Mouse (Mus musculus) spleen, embryonic (tissue): ENCODE results near the gene Gm20458.

ENCODE experiments used
- CTCF ChIA-PET: fragments of 350-600 bp; sonication (Branson Sonifier 250); formaldehyde crosslinking; loops from one replicate; lab custom pipeline; 2022; lab: Charles Lee

Gene Gm20458

DNA sequence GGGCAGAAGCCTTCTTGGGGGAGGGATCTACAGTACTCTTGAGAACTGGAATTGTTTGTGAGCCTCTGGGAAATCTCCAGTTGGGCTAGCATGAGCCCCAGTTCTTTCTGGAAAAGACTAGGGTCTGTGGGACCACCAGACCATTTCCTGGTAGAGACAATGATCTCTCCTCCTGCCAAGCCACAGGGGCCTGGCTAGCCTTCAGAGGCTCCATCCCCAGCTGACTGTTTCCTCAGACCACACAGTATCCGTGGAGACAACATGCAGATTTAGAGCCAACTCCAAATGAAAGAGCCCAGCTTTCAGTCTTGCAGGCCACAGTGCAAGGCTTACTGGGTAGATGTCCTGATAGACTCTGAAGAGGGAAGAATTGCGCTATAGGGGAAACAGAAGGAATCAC is 33.4 kb downstream of the Gm20458 start:
- CTCF ChIA-PET: no interaction called here

DNA sequence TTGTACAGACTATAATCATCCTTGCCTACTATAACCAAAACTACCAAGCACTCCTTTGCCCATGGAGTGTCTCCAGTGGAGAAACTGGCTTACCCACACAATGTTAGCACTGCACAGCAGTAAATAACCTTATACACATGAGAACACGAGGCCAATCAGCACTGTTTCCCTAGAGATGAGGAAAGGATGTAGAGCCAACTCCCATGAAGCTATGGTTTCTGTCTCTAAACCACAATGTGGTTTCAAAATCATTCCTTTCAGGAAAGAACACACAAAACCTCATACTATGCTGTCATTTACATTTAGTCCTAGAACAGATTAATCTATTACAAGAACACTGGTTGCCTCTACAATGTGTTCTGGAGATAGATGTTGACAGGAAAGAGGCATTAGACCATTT is 35.6 kb downstream of the Gm20458 start:
- CTCF ChIA-PET: interaction anchor here (0.6 kb wide), 1 partner anchor 104 kb away, joined by 6 read pairs; no protein-coding TSS in a partner anchor

DNA sequence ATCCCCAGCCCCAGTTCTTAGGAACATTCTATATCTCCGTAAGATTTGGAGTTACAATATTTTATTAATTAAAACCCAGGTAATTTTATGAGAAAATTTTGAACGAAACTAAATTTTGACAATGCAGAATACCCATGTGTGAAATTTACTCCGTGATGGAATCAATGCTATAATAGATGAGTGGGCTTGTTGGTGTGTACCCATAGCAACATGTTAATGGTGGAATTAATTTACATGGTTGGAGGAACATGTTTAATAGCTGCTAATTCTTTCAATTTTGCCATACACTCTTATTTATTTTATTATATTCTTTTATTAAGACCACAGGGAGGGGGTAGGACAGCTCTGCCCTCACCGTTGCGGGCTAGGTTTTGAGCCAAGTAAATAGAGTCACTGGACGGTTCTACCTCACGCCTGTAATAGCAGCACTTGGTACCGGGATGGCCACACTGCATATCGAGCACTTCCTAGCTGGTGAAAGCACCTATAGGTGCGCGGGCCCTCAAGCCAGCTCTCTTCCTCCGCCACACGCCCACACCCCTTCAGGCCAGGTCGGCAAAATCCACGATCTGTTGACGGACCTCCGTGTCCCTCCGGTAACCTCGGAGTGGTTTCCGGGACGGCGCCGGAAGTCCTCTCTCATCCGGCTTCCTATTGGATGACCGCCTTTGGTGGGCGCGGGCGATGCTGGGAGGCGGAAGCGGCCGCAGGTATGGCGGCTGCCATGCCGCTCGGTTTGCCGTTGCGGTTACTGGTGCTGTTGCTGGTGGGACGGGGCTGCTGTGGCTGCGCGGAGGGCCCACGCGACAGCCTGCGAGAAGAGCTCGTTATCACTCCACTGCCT is 36.3 kb downstream of the Gm20458 start, which contains the start of gene Pigt:
Gene Pigt, plus strand, starts transcription at position 674 of the 844 bp plus-strand sequence.
- CTCF ChIA-PET: interaction anchor here (0.6 to 1.1 kb wide), 4 partner anchors 25 to 105 kb away, joined by 3 to 7 read pairs (median 4); no protein-coding TSS in a partner anchor

DNA sequence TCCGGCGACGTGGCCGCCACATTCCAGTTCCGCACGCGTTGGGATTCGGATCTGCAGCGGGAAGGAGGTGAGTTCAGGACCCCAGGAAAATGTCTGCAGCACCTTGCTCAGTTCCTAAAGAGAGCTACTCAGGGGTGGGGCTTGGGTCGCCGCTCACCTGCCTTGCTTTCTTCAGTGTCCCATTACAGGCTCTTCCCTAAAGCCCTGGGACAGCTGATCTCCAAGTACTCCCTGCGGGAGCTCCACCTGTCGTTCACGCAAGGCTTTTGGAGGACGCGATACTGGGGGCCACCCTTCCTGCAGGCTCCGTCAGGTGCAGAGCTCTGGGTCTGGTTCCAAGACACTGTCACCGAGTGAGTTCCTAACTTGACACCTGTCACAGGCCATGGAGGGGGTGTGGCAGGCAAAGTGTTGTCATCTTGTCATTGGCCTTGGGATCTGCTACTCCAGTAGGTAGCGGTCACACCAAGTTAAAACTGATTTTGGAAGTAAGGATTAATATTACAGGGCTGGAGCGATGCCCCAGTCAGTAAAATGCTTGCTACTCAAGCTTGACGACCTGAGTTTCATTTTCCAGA is 37.0 kb downstream of the Gm20458 start:
- CTCF ChIA-PET: interaction anchor here (0.5 to 1.1 kb wide), 3 partner anchors 24 to 254 kb away, joined by 3 read pairs; no protein-coding TSS in a partner anchor

DNA sequence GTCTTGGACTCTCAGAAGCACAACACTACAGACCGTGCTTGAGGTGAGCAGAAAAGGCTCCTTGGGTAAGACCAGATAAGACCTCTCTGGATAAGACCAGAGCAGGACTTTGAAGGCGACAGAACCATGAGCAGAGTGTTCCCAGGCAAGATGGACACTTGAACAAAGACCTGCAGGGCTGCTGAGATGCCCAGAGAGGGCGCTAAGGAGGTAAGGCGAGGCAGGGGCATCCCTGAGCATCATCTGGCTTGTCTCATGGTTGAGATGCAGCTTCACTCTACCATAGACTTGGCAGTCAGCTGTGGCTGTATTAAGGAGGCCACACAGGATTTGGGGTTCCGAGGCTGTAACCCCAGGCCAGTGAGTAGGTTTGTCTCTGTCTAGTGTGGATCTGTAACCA is 38.5 kb downstream of the Gm20458 start:
- CTCF ChIA-PET: no interaction called here

DNA sequence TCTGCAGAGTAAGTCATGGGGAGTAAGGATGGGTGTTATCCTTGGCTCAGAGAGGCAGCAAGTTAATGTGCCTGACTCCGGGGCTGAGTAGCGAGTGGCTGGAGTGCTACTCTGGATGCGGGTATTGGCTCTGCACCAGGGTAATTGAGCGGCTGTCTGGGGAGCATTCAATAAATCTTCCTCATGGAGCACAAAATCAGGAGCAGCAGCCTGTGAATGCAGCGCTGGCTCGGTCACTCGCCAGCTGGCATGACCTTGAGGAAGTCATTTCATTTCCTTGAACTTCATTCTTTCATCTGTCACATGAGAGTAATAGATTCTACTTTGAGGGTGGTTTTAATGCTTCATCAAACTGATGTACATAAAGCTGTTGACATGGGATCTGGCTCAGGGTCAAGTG is 39.7 kb downstream of the Gm20458 start:
- CTCF ChIA-PET: no interaction called here

DNA sequence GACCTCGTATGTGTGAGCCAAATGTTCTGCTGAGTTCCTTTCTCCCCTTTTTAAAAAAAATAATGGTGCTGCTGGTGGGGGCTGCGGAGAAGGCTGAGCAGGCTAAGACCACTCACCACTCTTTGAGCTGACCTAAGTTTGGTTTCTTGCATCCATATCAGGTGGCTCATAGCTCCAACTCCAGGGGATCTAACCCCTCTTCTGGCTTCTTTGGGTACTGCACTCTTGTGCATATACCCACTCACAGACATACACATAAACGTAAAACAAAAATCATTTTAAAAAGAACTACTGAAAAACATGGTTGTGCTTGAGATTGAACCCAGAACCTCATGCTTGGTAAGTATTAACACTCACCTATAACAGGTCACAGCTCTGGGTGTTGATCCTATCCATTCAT is 44.2 kb downstream of the Gm20458 start:
- CTCF ChIA-PET: no interaction called here

DNA sequence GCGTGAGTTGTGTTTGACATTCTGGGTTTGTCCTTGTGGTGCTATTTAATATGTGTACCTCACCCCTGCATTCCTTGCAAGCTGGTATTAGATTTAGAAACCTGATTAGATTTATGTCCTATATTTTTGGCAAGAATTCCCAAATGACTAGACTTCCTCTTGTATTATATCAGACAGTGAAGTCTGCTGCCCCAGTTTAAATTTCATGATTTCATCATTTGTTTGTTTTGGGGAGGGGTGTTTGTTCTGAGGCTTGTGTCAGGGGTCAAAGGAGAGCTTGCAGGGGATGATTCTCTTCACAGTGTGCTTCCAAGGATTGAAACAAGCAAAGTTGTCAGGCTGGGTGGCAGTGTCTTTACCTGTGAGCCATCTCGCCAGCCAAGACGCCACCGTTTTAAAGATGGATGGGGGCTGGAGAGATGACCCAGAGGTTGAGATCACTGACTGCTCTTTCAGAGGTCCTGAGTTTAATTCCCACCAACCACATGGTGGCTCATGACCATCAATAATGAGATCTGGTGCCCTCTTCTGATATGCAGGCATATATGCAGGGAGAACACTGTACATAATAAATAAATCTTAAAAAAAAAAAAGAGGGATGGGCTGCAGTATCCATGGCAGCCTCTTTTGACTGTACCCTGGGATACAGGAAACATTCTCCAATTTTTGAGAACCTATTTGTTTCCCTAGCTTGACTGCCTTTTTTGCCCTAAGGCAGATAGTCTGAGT is 45.0 kb downstream of the Gm20458 start:
- CTCF ChIA-PET: no interaction called here

DNA sequence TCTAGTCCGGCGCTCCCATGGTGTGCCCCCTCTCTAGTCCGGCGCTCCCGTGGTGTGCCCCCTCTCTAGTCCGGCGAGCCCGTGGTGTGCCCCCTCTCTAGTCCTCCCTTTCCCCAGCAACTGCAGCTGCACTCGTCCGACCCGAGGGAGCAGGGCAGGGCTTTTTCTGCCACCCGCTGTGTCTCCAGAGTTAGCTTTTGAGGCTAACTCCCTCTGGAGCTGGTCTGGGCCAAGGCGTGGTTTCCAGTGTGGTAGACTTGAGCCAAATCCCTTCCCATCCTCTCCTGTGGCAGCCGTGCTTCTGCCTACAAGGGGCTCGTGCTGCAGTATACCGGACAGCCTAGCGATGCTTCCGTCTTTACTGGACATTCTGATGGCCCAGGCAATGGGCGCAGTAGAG is 47.0 kb downstream of the Gm20458 start:
- CTCF ChIA-PET: no interaction called here

DNA sequence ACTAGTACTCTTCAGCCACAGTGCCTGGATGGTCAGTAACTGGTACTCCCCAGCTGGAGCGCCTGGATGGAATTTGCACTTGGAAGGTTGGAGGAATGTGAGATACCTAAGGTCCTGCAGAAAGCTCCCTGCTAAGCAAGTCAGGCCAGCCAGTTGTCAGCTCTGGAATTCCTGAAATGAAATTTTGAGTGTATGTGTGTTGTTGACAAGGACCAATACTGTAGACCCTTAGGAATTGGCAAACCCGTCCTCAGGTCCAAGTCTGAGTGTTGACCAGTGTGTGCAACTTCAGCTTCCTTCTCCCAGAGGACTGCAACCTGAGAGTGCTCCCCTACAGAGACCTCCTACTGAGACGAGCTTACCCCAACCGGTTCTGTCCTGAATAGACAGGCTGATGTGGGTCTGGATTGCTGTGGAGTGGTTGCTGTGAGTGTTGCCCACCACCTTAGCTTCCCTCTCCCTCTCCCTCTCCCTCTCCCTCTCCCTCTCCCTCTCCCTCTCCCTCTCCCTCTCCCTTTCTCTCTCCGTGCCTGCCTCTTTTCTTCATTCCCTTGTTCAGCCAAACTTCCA is 49.9 kb downstream of the Gm20458 start:
- CTCF ChIA-PET: no interaction called here

DNA sequence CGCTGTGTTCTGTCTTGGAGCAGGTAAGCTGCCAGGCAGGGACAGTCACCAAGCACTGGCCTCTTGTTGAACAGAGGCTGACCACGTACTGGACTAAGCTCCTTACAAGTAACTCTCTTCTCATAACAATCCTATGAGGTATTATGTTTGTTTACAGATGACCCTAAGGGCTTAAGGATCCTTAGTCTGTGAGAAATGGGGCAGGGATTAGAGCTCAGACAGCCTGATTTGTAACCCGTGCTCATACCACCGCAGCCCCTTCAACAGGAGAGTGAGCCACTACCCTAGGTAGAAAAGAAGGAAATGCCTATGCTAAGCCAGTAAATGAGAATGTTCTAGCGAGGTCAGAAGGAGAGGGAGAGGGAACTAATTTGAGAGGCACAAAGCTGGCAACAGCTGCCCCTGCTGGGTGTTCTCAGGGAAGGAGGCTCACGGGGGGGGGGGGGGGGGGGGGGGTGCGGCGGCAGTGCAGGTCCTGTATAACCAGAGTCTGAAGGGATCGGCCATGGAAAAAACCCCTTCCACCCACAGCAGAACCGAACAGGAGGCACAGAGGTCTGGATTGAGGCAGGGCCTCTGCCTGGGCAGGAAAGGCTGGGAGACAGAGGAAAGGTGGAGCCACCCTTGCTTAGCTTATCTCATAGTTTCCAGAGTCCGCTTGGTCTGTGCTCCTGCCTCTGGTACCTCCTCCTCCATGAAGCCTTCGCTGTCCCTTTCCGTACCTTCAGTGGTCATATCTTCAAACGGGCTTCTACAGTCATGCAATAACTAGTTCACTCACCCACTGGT is 51.5 kb downstream of the Gm20458 start:
- CTCF ChIA-PET: interaction anchor here (0.6 kb wide), 1 partner anchor 1440 kb away, joined by 3 read pairs; no protein-coding TSS in a partner anchor

DNA sequence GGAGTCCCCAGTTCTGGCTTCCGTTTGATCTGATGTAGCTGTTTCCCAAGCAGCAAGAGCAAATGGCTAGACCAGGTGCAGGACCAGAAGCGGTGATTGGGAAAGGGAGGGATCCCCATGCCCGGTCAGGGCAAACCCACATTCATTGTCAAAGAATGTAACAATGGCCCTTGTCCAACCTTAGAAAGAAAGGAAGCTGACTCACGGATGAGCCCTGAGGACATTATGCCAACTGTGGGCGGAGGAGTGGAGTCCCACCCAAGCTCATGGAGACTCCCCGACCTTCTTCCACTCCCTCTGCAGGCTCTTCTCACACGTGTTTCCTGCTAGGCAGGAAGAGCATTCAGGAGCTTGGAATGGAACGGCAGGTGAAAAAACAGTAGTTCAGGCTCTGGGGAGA is 52.6 kb downstream of the Gm20458 start:
- CTCF ChIA-PET: no interaction called here

DNA sequence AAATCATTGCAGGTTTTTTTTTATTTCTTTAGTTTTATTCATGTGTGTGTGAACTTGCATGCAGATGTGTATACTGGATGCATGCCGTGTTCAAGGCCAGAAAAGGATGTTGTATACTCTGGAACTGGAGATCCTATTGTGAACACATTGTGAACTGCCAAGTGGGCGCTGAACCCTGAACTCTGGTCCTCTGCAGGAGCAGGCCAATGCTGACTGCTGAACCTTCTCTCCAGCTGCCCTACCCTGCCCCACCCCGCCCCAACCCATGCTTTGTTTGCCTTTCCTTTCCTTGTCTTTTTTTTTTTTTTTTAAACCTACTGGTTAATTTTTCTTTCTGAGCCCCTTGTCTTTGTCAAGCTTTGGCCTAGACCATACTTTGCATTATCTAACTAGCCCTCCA is 54.1 kb downstream of the Gm20458 start:
- CTCF ChIA-PET: no interaction called here

DNA sequence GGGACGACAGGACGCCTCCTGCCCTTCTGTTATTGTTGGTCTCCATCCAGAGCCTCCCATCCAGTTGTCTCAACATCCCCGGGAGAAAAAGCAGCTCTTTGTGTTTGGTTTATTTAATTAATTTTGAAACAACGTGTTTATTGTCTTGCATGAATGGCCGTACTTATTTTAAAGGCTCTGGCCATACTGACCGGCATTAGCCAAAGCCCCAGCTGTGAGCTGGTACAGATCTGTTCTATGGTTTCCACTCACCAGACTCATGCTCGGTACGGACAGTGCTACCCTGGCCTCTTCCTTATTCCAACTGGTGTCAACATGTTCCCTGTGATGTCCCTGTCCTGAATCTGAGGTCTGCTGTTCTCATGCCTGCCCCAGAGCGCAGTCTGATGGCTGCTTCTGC is 55.1 kb downstream of the Gm20458 start:
- CTCF ChIA-PET: interaction anchor here (0.5 kb wide), 1 partner anchor 99 kb away, joined by 4 read pairs; no protein-coding TSS in a partner anchor

DNA sequence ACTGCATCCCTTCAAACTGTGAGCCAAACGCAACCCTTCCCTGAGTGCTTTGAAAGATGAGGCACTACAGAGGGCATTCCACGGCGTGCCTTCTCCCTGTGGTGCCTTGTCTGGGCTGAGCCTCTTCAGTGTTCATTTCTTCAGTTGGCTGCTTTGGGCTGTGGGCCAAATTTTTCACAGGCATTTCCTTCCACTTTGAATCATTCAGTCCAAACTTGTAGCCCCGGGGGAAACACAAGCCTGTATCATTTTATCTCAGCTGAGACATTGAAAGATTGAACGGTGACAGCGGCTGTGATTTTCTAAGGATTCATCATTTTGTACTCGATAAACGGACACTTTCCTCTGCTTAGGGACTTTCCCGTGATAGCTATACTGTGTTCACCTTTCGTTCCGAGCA is 55.8 kb downstream of the Gm20458 start:
- CTCF ChIA-PET: interaction anchor here (2.6 kb wide), 1 partner anchor 15 kb away, joined by 9 read pairs; no protein-coding TSS in a partner anchor

DNA sequence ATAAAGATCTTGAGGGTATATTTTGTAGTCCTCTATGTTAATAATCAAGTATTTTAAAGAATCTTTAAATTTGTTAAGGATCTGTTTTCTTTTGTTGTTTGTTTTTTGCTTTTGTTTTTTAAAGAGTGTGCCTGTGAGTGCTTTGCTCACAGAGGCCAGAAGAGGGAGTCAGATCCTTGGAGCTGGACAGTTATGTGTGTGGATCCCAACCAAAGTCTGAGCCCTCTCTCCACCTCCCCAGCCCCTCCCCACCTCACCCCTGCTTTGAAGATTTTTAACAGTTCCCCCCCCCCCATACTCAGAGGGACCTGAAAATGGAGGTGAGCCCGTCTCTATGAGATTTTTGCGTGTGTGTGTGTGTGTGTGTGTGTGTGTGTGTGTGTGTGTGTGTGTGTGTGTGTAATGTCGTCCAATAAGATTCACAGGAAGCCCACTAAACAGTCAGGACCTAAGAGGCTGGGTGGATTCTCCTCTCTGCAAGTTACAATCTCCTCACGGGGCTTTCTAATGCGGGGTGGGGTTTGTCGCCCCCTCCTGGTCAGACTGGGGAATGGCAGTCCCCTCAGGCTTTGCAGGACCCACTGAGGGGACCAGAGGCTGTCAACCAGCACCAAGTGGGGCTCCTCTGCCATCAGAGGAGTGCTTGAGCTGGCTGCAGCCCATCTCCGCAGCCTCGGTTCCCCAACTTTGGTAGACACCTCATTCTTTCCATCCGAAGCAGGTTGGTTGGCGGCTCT is 56.9 kb downstream of the Gm20458 start:
- CTCF ChIA-PET: interaction anchor here (0.6 to 2.6 kb wide), 7 partner anchors 14 to 186 kb away, joined by 3 to 11 read pairs (median 4); partner anchors contain the start of gene Wfdc13

DNA sequence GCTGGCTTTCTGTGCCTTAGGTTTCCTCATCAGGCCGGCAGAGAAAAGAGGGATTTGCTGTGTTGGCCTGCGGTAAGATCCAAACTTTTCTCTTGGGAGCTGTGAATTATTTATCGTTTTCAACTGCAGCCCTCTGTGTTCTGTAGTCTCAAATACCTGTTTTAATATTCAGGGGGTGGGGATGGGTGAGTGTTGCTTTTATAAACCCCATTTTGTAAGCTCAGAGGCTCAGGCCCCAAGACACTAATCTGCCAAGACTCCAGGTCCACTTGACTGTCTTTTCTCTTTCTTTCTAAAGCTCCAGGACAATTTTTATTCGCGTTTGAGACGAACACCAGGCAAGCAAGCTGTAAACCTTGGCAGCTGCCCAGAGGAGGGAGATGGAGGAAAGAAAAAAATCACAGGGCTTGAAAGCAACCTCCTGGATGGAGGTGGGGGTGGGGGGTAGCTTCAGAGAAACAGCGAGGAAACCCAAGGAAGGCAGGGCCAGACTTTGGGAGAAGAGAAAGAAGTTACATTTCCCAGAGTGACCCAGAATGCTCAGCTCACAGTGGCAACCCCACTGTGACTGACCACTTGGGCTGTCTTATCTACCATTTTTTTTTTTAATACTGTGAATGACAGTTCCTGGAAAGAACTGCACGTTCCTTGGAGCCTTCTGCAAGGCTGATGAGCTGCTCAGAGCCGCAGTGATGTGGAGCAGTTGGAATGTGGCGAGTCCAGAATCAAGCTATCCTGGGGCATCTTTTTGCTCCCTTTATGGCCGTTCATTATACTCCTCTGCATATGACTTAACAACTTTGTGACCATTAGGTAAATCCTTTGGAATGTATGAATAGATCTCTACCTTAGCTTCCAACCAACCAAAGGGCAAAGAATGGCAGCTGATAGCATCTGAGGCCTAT is 57.8 kb downstream of the Gm20458 start:
- CTCF ChIA-PET: interaction anchor here (0.6 to 2.6 kb wide), 6 partner anchors 13 to 124 kb away, joined by 3 to 11 read pairs (median 4); no protein-coding TSS in a partner anchor

DNA sequence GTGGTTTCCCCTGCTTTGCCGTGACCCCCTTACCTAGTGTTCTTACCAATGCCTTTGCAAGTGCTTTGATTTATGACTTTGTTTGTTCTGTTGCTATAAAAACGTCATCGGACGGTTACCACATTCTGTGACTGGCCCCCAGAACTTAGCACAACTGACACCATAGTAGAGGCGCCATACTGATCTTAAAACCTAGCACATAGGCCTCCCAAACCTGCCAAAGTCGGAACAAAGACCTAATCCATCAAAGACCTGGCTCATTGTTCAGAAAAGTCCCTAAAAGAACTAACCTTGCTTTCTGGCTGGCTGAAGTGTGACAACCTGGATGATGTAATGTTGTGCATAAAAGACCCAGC is 58.4 kb downstream of the Gm20458 start:
- CTCF ChIA-PET: interaction anchor here (2.6 kb wide), 1 partner anchor 13 kb away, joined by 9 read pairs; no protein-coding TSS in a partner anchor

DNA sequence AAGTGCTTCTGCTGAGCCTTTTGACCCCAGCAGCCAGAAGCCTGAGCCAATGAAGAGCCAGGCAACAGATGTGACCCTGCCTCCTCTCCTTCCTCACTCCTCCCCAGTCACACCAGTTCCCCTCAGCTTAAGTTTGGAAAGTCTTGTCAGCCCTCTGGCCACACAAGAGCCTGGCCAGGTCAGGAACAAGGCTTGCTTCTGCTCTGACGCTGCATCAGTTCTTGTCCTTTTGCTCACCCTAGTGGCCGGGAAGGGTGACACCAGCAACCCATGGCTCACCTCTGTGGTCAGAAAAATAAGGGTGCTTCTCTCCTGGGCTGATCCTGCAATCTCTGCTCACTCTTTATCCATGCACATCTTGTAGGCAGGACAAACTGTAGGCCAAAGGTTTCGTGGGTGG is 60.0 kb downstream of the Gm20458 start:
- CTCF ChIA-PET: interaction anchor here (0.7 to 1.4 kb wide), 3 partner anchors 61 to 132 kb away, joined by 3 read pairs; partner anchors contain the start of gene Slpi
